Mouse (Mus musculus) kidney, embryonic 16.5 days (tissue): ENCODE data around the gene Cep89. TPM values are rescaled to one million over a fixed set of nuclear protein-coding genes. Genes with fewer than 3 reads are reported as not detected.

ENCODE experiments used
- ATAC-seq: fragments of 200-750 bp; cut with Nextera tagmentation; 2 replicates; pipeline ENCODE4 v1.8.0; 2017; ENCODE audit warnings: moderate TSS enrichment; ENCODE audit not compliant: low FRiP score, low TSS enrichment
- H3K27ac ChIP-seq: fragments of 300-500 bp; sonication (generic); 2 replicates; pipeline ENCODE4 v1.5.1; 2014; ENCODE audit warnings: low read length
- H3K27me3 ChIP-seq: fragments of 300-500 bp; sonication (generic); 2 replicates; pipeline ENCODE4 v1.6.1; 2014; ENCODE audit warnings: low read length, control low read depth, mixed read lengths; ENCODE audit not compliant: insufficient read depth
- H3K36me3 ChIP-seq: fragments of 300-500 bp; sonication (generic); 2 replicates; pipeline ENCODE4 v1.6.1; 2014; ENCODE audit warnings: low read length, control low read depth, mixed read lengths; ENCODE audit not compliant: insufficient read depth
- H3K4me1 ChIP-seq: fragments of 300-500 bp; sonication (generic); 2 replicates; pipeline ENCODE4 v1.6.1; 2014; ENCODE audit warnings: low read length, control low read depth, mixed read lengths; ENCODE audit not compliant: insufficient read depth
- H3K4me2 ChIP-seq: fragments of 300-500 bp; sonication (generic); replicated peaks from 2 replicates; pipeline ENCODE4 v1.6.1; 2014; ENCODE audit warnings: low read depth, low read length
- H3K4me3 ChIP-seq: fragments of 300-500 bp; sonication (generic); 2 replicates; pipeline ENCODE4 v1.5.1; 2014; ENCODE audit warnings: mild to moderate bottlenecking, low read length
- H3K9ac ChIP-seq: fragments of 300-500 bp; sonication (generic); replicated peaks from 2 replicates; pipeline ENCODE4 v1.6.1; 2014; ENCODE audit warnings: low read length
- H3K9me3 ChIP-seq: fragments of 300-500 bp; sonication (generic); 2 replicates; pipeline ENCODE4 v1.6.1; 2016; ENCODE audit warnings: low read length, control low read depth
- WGBS: fragments of 180-500 bp; shearing (Covaris S2); extraction: QIAGEN DNeasy Blood & Tissue Kit; methylation state at CpG from one replicate; pipeline ENCODE4 v1.1.7; 2014; 5-methylcytosine and 5-hydroxymethylcytosine counted together
- polyA plus RNA-seq: library from polyadenylated mRNA; unstranded; fragments of >200 nt; fragmentation: Nextera tagmentation; extraction: Ambion mirVana; gene quantifications from 2 replicates; pipeline ENCODE4 v1.2.1, GENCODE M21; 2015

The Cep89 gene
- polyA plus RNA-seq, 1 experiment from 2014 or later, result 63.7 TPM

DNA sequence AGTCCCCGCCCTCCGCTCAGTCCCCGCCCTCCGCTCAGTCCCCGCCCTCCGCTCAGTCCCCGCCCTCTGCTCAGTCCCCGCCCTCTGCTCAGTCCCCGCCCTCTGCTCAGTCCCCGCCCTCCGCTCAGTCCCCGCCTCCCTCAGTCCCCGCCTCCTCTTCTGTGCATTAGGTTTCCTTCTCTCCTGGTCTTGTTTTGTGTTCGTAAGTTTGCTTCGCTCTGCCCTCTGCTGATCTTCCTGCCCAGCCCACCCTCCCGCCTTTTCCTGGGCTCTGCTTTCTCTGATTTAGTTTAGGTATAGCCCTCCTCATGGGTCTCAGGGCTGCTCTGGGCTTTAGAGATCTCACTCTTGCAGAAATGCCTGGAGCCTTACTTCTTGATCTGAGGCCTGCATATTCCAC, 15.0 kb upstream of the Cep89 start:
- no peak overlapping the region for H3K9ac ChIP-seq
- peaks cover 11% of the 10 kb centered on the region for H3K36me3 ChIP-seq
- no peak overlapping the region for H3K27ac ChIP-seq
- no peak overlapping the region for H3K4me3 ChIP-seq
- no peak for ATAC-seq
- H3K4me1 ChIP-seq, result 0 out of 2 replicates have a peak, but pooled peaks cover 7% of the 10 kb centered on the region
- H3K9me3 ChIP-seq, result no peaks in the 10 kb centered on the region
- no peaks in the 10 kb centered on the region for H3K27me3 ChIP-seq
- 71% methylated on average over 9 of the region's 16 CpGs for WGBS
- H3K4me2 ChIP-seq, result no peak overlapping the region

DNA sequence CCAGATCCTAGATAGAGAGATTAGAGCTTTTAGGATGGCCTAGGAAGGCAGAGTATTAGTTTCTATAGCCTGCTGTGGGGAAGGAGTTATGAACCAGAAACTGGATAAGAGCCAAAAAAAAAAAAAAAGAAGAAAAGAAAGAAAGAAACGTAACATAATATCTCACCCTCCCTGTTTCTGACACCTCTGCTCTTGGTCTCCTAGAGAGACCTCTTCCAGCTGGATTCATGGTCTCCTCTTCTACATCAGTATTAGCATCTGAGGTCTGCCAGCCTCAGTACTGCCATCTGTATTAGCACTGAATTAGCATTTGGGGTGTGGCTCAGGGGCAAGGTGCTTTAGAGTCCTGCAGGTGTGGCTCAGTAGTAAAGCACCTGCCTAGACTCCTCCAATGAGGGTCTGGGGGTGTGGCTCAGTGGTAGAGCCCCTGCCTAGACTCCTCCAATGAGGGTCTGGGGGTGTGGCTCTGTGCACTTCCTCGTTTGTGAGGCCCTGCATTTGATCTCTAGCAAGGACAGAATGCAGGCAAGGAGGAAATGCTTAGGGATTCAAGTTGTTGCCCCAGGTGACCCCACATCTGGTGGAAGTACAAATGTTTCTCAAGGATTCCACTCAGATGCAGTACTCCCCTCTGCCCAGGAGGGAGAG, 14.0 kb upstream of the Cep89 start:
- H3K36me3 ChIP-seq, result peaks cover 12% of the 10 kb centered on the region
- WGBS, result 26% methylated on average over 2 of the region's 2 CpGs
- no peaks in the 10 kb centered on the region for H3K27me3 ChIP-seq
- no peaks in the 10 kb centered on the region for H3K9me3 ChIP-seq
- no peak overlapping the region for H3K9ac ChIP-seq
- H3K4me2 ChIP-seq, result no peak overlapping the region
- no peak overlapping the region for H3K4me3 ChIP-seq
- peak; percentile 66; the same call in 1 of the 2 replicates for ATAC-seq
- H3K4me1 ChIP-seq, result 0 out of 2 replicates have a peak, but pooled peaks cover 7% of the 10 kb centered on the region
- no peak overlapping the region for H3K27ac ChIP-seq

DNA sequence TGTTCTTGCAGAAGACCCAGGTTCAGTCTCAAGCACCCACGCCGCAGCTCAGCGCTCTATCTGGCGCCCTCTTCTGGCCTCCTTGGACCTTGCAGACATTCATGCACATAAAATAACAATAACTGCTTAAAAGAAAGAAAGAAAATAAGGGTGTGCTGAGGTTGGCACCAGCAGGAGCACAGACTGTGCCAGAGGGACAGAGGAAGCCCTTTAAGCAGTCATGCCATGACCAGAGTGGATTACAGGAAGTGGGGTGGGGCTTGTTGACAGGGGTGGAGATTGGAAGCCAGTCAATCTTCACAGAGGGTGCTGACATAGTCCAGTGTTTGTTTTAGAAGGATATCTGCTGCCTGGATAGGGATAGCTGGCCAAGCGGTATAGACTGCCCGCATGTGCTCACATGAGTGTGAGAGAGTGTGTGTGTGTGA, 10.3 kb upstream of the Cep89 start:
- Histone ChIP-seq H3K4me3 (no peak overlapping the region), H3K27me3 (no peaks in the 10 kb centered on the region), H3K9ac (no peak overlapping the region), H3K27ac (no peak overlapping the region), H3K9me3 (no peaks in the 10 kb centered on the region), H3K36me3 (peaks cover 16% of the 10 kb centered on the region), H3K4me2 (no peak overlapping the region), H3K4me1 (peaks cover 19% of the 10 kb centered on the region)
- 54% methylated on average over 6 of the region's 6 CpGs for WGBS
- no peak for ATAC-seq

DNA sequence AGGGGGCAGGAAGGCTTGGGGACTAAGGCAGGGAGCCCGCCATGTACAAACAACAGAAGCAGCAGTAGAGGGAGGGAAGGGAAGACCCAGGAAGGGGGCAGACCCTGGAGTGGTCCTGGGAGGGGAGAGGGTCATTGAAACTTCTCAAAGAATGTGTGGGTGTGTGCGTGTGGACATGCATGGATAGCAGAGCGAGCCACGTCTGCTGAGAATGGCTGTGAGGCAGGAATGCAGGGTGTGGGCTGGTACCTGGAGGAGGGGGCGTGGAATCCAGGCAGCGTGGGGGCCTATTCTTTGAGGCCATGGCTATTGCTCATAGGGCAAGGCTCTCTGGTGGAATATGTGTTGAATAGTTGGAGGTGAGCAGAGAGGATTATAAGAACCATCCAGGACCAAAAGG, 8.1 kb upstream of the Cep89 start:
- Histone ChIP-seq H3K36me3 (peaks cover 21% of the 10 kb centered on the region), H3K4me3 (no peak overlapping the region), H3K27ac (peak overlapping the region; percentile 85), H3K4me1 (peaks cover 12% of the 10 kb centered on the region), H3K9me3 (no peaks in the 10 kb centered on the region), H3K9ac (no peak overlapping the region), H3K4me2 (no peak overlapping the region), H3K27me3 (no peaks in the 10 kb centered on the region)
- ATAC-seq, result peak; percentile 86
- 27% methylated on average over 6 of the region's 6 CpGs for WGBS

DNA sequence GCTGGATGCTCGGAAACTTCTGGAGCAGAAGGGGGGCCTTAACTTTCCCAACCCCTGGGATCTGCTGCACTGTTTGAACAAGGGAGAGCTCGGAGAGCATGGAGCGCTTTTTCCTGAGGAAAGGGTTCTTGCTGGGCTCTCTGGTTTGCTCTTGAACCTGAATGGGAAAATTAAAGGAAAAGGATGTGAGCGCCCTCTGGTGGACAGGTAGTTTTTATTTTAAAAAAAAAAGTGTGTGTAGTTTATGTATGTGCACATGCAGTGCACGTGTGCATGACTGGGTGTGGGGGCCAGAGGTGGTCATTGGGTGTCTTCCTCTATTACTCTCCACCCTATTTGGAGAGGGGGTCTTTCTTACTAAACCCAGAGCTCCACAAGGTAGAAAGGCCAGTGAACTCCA, 3.9 kb upstream of the Cep89 start:
- no peak for ATAC-seq
- H3K27me3 ChIP-seq, result no peaks in the 10 kb centered on the region

DNA sequence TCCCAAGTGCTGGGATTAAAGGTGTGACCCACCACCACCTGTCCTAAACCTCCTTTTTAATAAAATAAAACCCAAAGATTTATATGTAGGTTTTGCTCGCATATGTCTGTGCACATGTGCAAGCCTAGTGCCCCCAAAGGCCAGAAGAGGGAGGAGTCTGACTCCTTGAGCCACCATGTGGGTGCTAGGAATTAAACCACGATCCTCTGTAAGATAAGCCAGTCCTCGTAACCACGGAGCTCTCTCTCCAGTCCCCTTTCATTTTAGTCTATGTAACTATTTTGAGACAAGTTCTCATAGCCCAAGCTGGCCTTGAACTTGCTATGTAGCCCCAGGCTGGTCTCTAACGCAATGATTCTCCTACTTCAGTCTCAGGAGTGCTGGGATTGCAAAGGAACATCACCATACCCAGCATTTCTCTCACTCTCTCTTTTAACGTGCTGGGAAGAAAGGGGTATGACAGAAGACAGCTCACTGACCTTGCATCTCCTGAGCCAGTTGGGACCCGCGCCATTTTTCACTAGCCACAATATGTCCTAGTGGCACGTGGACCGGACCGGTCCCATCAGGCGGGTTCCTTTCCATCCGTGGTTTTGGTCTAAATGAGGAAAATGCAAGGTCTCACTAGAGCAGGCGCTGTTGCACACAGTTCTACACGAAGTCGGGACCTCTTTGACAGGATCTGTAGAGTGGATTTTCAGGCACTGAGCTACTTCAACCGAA, 940 bp upstream of the Cep89 start:
- ATAC-seq, result peak; percentile 5; the same call in 1 of the 2 replicates
- H3K27me3 ChIP-seq, result no peaks in the 10 kb centered on the region
- H3K27ac ChIP-seq, result no peak overlapping the region
- H3K4me3 ChIP-seq, result peak overlapping the region; percentile 70
- WGBS, result 14% methylated on average over 17 of the region's 17 CpGs
- peaks cover 32% of the 10 kb centered on the region for H3K36me3 ChIP-seq
- no peaks in the 10 kb centered on the region for H3K9me3 ChIP-seq
- H3K4me1 ChIP-seq, result peaks cover 17% of the 10 kb centered on the region
- H3K9ac ChIP-seq, result peak overlapping the region; percentile 67
- peak overlapping the region; percentile 58 for H3K4me2 ChIP-seq

More for the DNA sequence above, 3.9 kb upstream of the Cep89 start:
- Histone ChIP-seq H3K4me3 (no peak overlapping the region), H3K9ac (no peak overlapping the region), H3K4me2 (no peak overlapping the region), H3K36me3 (peaks cover 13% of the 10 kb centered on the region; the same call in 1 of the 2 replicates), H3K9me3 (no peaks in the 10 kb centered on the region), H3K4me1 (peaks cover 26% of the 10 kb centered on the region), H3K27ac (no peak overlapping the region)
- WGBS, result 69% methylated on average over 5 of the region's 5 CpGs

DNA sequence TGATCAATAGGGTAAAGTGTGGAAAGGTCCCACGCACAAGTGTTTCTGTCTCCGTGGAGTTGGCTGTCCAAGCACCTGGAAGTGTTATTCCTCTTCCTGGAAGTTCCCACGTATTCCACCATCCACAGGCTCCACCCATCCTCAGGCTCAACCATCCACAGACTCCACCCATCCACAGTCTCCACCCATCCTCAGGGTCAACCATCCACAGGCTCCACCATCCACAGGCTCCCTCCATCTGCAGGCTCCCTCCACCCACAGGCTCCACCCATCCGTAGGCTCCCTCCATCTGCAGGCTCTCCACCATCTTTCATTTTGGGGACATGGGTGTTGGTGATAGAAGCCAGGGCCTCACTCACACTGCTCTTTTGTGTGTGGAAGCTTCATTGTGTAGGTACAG, 4.3 kb downstream of the Cep89 start:
- 86% methylated on average over 4 of the region's 4 CpGs for WGBS
- no peak overlapping the region for H3K4me2 ChIP-seq
- H3K9ac ChIP-seq, result no peak overlapping the region
- H3K27ac ChIP-seq, result no peak overlapping the region
- peaks cover 69% of the 10 kb centered on the region for H3K36me3 ChIP-seq
- no peak for ATAC-seq
- no peaks in the 10 kb centered on the region for H3K9me3 ChIP-seq
- H3K27me3 ChIP-seq, result no peaks in the 10 kb centered on the region
- no peak overlapping the region for H3K4me3 ChIP-seq
- peaks cover 10% of the 10 kb centered on the region for H3K4me1 ChIP-seq

DNA sequence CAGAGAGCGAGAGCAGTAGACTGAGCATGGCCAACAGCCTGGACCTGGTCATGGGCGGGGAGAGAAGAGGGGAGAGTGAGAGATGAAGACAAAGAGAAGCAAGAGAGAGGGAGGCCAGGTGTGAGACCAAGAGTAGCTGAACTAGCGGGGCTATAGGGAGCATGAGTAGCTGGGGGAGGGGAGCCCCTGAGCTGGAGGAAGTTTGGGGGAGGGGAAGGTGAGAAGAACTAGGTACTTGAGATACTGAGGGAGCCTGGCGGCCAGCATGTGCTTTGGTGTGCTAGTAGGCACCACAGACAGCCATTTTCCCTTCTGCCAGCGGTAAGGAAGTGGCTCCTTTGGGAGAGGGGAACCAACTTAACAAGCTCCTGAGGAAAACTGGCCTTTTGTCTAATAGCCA, 18.4 kb downstream of the Cep89 start:
- H3K27ac ChIP-seq, result peak overlapping the region; percentile 56; the same call in 1 of the 2 replicates

DNA sequence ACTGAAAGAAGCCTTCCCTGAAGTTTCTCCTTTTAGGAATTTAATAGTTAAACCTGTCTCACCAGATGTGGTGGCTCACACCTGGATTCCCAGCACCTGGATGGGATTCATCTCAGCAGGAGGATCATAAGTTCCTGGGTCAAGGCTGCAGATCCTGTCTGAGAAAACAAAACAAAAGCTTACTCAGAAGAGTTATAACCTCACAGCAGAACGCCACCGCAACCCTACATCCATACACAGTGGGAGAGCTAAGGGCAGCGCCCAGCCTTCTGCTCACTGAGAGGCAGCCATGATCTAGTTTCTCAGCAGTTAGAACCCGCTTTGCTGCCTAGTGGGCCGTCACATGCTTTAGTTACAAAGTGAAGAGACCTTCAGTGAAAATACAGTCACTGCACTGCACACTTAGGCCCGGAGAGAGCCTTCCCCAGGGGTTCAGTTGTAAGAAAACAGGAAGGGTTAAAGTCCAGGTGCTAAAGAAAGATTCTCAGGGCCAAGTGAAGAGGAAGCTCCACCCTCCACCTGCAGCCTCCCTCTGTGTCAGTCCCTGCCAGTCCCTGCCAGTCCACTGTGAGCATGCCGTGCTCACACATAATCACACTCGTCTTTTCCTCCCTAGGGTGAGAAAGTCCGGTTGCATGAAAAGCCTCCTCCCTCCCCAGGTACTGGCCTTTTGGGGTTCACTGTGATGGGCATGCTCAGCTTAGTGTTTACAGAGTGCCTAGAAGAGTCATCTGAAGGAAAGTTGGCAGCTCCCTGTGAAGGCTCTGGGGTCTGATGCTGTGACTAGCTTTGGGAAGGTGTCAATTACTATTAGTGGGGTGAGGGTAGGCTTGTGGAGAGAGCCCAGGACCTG, 19.2 kb downstream of the Cep89 start:
- Histone ChIP-seq H3K27me3 (no peaks in the 10 kb centered on the region), H3K36me3 (peaks cover 38% of the 10 kb centered on the region), H3K4me1 (no peaks in the 10 kb centered on the region), H3K4me2 (no peak overlapping the region), H3K9ac (no peak overlapping the region), H3K4me3 (no peak overlapping the region), H3K9me3 (no peaks in the 10 kb centered on the region), H3K27ac (peak overlapping the region; percentile 65)
- WGBS, result 55% methylated on average over 9 of the region's 9 CpGs
- peak; percentile 84 for ATAC-seq

More for the DNA sequence above, 18.4 kb downstream of the Cep89 start:
- Histone ChIP-seq H3K27me3 (no peaks in the 10 kb centered on the region), H3K4me2 (no peak overlapping the region), H3K4me3 (no peak overlapping the region), H3K36me3 (peaks cover 38% of the 10 kb centered on the region), H3K4me1 (no peaks in the 10 kb centered on the region), H3K9me3 (no peaks in the 10 kb centered on the region), H3K9ac (no peak overlapping the region)
- WGBS, result 66% methylated on average over 5 of the region's 5 CpGs
- no peak for ATAC-seq
